Mouse (Mus musculus): Measurements from ENCODE around the gene Ccdc189. TPM values are rescaled to one million over a fixed set of nuclear protein-coding genes. Genes with fewer than 3 reads are reported as not detected.
"Not testable (repeated sequence)": the region's sequence is repeated elsewhere in the genome, so short reads cannot be mapped to it uniquely, and the experiment has no call there.

Ccdc189 gene
- 1 to 10 TPM; 2.1 to 4.5 TPM for total RNA-seq (2021)
- long read RNA-seq, experiment 1, partial matches to known transcripts: 0 of 1 reads
- long read RNA-seq, experiment 1, other reads (novel, unspliced or antisense): 1 of 1 reads
- long read RNA-seq, experiment 2: 0 reads

DNA sequence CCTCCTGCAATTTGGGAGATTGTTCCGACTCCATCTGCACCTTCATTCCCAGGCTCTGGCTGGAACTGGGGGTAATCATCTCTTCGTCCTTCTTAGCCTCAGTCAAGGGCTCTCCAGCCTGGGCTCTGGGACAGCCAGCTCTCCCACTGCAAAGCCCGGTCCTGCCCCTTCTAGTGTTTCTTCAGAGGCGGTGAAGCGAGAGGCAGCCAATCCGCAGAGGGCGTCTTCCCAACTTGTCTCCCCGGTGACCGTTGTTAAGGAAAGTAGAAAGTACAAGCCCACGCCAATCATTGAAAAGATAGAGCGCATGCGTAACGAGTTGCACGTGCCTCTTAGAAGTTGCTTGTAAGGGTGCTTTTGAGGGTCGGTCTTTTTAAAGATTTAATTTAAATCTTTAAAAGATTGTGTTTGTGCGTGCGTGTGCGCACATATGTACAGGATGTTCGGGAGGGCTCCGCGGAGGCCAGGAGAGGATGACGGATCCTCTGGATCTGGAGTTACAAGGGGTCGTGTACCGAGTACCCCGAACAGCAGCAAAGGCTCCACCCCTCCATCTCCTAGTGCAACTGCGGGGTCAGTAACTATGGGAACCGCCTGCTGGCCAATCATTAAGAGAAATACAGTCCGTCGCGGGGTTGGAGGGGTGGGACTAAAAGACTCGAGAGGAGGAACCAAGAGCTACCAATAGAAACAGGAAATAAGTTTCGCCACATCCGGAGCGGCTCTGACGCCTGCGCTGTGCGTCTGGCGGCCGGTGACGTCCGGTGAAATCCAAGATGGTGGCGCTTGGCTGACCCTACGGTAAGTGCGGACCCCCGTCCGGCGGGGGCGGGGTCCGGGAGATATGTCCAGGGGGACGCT is at the start of gene Ccdc189, which contains the start of gene Rnf40:
Gene Ccdc189, minus strand, starts transcription at position 585 of the 861 bp plus-strand sequence.
Gene Rnf40, plus strand, starts transcription at position 757 of the 861 bp plus-strand sequence.
- DNase-seq: peak; percentile 95

DNA sequence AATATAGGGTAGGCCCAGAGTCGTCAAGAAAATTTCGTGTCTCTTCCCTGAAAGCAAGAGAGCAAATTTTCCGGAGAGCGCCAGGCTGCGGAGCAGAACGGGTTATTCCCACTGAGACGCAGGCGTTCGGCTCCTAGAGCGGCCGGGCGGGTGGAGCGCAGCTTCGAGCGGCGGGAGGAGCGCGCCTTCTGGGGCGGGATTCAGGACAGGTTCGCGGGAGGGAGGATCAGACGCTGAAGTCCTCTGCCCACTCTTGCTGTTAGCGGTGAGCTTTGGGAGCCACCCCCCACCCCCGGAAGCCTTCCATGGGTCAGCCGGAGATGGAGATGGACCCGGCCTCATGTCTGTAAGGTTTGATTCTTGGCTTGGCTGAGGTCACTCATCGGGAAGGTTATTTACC is 48.6 kb upstream of the Ccdc189 start:
- peak; percentile 79 for DNase-seq

GRCm38 (mm10) chr7:127631416-127631815 is 43.0 kb upstream of the Ccdc189 start:
- no peak for DNase-seq

DNA sequence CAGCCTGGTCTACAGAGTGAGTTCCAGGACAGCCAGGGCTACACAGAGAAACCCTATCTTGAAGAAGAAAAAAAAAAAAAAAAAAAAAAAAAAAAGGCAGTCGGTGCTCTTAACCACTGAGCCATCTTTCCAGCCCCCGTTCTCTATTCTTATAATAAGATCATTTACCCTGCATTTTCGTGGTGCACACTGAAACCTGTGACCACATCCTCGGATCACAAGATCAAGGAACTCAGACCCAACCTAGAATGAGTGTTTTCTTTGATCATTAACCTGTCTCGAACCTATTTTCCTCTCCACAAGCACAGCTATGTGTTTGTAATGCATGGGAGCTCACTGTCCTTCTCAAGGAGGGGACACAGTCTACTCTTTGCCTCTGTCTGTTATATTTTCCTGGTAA is 40.3 kb upstream of the Ccdc189 start:
- no peak for DNase-seq

- no peak for DNase-seq
Observed at GRCm38 (mm10) chr7:127626471-127626870, 38.1 kb upstream of the Ccdc189 start.

GRCm38 (mm10) chr7:127626039-127626438 is 37.6 kb upstream of the Ccdc189 start:
- DNase-seq: no peak

- not testable (repeated sequence) for DNase-seq
Observed at GRCm38 (mm10) chr7:127618402-127618801, 30.0 kb upstream of the Ccdc189 start.

- DNase-seq: no peak
Observed at GRCm38 (mm10) chr7:127617962-127618361, 29.6 kb upstream of the Ccdc189 start.

GRCm38 (mm10) chr7:127616881-127617280 is 28.5 kb upstream of the Ccdc189 start:
- DNase-seq: no peak

- no peak for DNase-seq
Observed at GRCm38 (mm10) chr7:127616336-127616735, 27.9 kb upstream of the Ccdc189 start.

- peak; percentile 68 for DNase-seq
Observed at GRCm38 (mm10) chr7:127614891-127615843, 26.8 kb upstream of the Ccdc189 start, which contains the start of gene Zfp629. Gene Zfp629, minus strand, starts transcription at chr7:127615797.

DNA sequence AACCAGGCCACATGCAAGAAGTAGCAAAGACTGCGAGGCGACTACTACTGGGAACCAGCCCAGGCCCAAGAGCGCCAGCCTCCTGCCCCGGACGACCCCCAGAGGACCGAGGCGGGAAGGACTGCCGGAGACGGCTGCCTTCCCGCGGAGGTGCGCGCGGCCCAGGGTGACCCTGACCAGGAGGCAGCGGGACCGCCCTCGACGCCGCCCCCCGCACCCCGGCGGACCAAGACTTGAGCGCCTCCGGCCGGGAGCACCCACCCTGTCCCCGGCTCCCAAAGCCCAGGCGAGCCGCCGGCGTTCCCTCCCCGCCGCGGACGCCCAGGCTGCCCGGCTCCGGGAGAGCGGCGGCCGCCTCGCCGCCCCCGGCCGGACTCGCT is 26.1 kb upstream of the Ccdc189 start:
- peak; percentile 54 for DNase-seq

GRCm38 (mm10) chr7:127614091-127614490 is 25.7 kb upstream of the Ccdc189 start:
- DNase-seq: no peak

- DNase-seq: no peak
Observed at GRCm38 (mm10) chr7:127613501-127613900, 25.1 kb upstream of the Ccdc189 start.

GRCm38 (mm10) chr7:127611561-127611960 is 23.2 kb upstream of the Ccdc189 start:
- no peak for DNase-seq

GRCm38 (mm10) chr7:127611011-127611410 is 22.6 kb upstream of the Ccdc189 start:
- no peak for DNase-seq

GRCm38 (mm10) chr7:127607150-127607549 is 18.8 kb upstream of the Ccdc189 start:
- DNase-seq: no peak

DNA sequence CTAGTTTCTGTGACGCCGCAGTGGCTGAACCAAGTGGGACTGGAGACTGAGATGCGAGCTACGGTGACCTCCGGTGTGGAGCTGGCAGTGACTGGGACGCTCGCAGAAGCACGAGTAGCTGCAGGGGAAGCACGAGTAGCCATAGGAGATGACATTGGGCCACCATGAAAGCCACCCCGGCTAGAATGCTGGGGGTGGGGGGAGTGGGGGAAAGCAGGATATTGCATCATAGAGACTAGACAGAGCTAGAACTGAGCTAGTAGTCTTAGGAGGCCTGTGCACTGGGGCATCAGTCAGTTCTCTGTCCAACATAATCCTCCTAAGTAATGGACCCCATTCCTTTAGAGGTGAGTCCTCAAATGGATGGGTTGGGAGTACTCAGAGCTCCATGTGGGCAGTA is 15.9 kb upstream of the Ccdc189 start:
- DNase-seq: no peak

DNA sequence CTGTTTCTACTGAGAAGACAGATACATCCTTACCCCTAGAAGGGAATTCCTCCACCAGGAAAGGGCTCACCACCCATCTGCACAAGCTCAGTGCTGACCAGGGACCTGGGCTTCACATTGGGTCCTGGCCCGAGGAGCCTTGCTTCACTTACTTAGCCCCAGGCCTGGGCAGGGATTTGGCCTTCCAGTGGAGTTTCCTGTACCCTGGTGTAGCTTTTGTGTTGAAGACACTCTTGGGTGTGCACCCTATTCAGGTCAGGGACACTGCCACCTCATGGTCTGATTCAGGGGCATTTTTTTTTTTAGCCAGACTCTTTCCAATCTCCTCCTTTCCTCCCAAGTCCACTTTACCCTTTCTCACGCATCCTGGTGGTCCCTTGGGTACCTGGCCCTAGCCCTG is 14.5 kb upstream of the Ccdc189 start:
- DNase-seq: no peak

GRCm38 (mm10) chr7:127601735-127602134 is 13.3 kb upstream of the Ccdc189 start:
- DNase-seq: no peak

DNA sequence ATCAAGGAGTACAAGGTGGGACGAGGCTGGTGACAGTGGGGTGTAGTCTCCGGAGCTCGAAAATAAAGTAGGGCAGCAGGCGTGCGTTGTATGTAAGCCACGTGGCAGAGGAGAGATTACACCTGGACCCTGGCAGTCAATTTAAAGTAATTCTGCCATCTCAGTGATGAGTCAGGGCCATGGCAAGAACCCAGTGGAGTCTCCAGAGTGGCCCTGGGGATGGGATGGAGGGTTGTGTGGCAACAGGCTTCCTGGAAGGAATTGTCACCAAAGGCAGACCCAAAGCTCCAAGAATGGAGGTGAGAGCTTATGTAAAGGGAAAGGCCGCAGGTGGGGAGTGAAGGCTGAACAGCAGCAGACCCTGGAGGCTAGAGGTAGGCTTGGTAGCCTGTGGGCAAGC is 12.2 kb upstream of the Ccdc189 start:
- DNase-seq: no peak

DNA sequence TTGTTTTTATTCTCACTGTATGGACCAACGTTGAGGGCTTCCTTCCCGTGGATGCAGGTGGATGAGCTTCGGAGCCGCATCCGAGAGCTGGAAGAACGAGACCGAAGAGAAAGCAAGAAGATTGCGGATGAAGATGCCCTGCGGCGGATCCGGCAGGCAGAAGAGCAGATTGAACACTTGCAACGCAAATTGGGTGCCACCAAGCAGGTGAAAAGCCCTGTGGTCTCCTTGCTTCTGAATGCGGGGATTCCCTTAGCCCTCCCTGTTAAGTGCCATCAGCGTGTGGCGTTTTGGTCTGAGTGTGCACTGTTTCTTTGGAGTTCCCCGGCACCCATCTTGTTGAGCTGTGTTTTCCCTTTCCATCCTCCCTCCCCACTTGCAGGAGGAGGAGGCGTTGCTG is 8.4 kb upstream of the Ccdc189 start:
- no peak for DNase-seq

DNA sequence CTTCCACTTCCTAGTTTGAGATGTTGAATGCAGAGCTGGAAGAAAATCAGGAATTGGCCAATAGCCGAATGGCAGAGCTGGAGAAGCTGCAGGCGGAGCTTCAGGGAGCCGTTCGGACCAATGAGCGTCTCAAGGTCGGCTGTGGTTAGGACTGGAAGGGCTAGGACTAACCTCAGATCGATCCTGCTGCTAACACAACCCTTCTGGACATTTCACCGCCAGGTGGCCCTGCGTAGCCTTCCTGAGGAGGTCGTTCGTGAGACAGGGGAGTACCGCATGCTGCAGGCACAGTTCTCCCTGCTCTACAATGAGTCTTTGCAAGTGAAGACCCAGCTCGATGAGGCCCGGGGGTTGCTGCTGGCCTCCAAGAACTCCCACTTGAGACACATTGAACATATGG is 4.2 kb upstream of the Ccdc189 start:
- no peak for DNase-seq

Measured in gastrocnemius, postnatal 25 days (tissue).